Mouse (Mus musculus): ENCODE measurements around the gene Cbx7. TPM values are rescaled to one million over a fixed set of nuclear protein-coding genes. Genes with fewer than 3 reads are reported as not detected.

Cbx7 gene
- total and polyA plus RNA-seq, 2 experiments: 4.0 to 10.1 TPM

GRCm38 (mm10) chr15:80015211-80015952 lies 44.5 kb upstream of the Cbx7 start:
- no peak for TF ChIP-seq CTCF (IDR thresholded peaks at IDR 0.05; ENCODE audit: low read depth, low read length)
- no peak for TF ChIP-seq POLR2A (IDR thresholded peaks at IDR 0.05; ENCODE audit: extremely low read depth, insufficient read depth, low read length)
- no peak overlapping the region for H3K27ac ChIP-seq (replicated peaks; ENCODE audit: insufficient read depth, low read depth, low read length)
- WGBS: 86% methylated on average over 7 of the region's 7 CpGs
- H3K4me3 ChIP-seq (ENCODE audit: insufficient read depth, low read depth, low read length): no peak overlapping the region
- 0 out of 2 replicates have a peak, but pooled peaks cover 3% of the 10 kb centered on the region for H3K79me2 ChIP-seq (ENCODE audit: control insufficient read depth, insufficient read depth, low read length)
- no peak for DNase-seq (ENCODE audit: extremely low read depth, low read depth, low spot score)
- H3K27me3 ChIP-seq (ENCODE audit: control insufficient read depth, insufficient read depth, low read length): peaks cover 15% of the 10 kb centered on the region
- no peak overlapping the region; the same call in 1 of the 2 replicates for H3K9ac ChIP-seq (ENCODE audit: low read depth, low read length)
- H3K36me3 ChIP-seq (ENCODE audit: control insufficient read depth, insufficient read depth, low read length): no peaks in the 10 kb centered on the region
- H3K4me1 ChIP-seq (ENCODE audit: control insufficient read depth, insufficient read depth, low read length): no peaks in the 10 kb centered on the region; the same call in 1 of the 2 replicates

- H3K27me3 ChIP-seq (ENCODE audit: control insufficient read depth, insufficient read depth, low read length): peaks cover 15% of the 10 kb centered on the region
- 0 out of 2 replicates have a peak, but pooled peaks cover 3% of the 10 kb centered on the region for H3K79me2 ChIP-seq (ENCODE audit: control insufficient read depth, insufficient read depth, low read length)
- peak within 1 kb of the TSS; percentile 76 for H3K9ac ChIP-seq (ENCODE audit: low read depth, low read length)
- 3% methylated on average over 60 of the region's 60 CpGs for WGBS
- H3K4me3 ChIP-seq (ENCODE audit: insufficient read depth, low read depth, low read length): peak within 1 kb of the TSS; percentile 59
- H3K36me3 ChIP-seq (ENCODE audit: control insufficient read depth, insufficient read depth, low read length): no peaks in the 10 kb centered on the region
- no peak for DNase-seq (ENCODE audit: extremely low read depth, low read depth, low spot score)
- H3K4me1 ChIP-seq (ENCODE audit: control insufficient read depth, insufficient read depth, low read length): no peaks in the 10 kb centered on the region; the same call in 1 of the 2 replicates
- peak within 1 kb of the TSS; percentile 23; the same call in 1 of the 2 replicates for H3K27ac ChIP-seq (replicated peaks; ENCODE audit: insufficient read depth, low read depth, low read length)
- no peak for TF ChIP-seq CTCF (IDR thresholded peaks at IDR 0.05; ENCODE audit: low read depth, low read length)
- TF ChIP-seq POLR2A (IDR thresholded peaks at IDR 0.05; ENCODE audit: extremely low read depth, insufficient read depth, low read length): 0 out of 2 replicates have a peak, but pooled peaks have one; percentile 43
These were observed 43.6 kb upstream of the Cbx7 start, which contains the start of gene Pdgfb for GRCm38 (mm10) chr15:80014321-80015210. Gene Pdgfb (minus strand): TSS chr15:80014977.

GRCm38 (mm10) chr15:80014031-80014320 lies 43.1 kb upstream of the Cbx7 start:
- TF ChIP-seq CTCF (IDR thresholded peaks at IDR 0.05; ENCODE audit: low read depth, low read length) (no peak), POLR2A (IDR thresholded peaks at IDR 0.05; ENCODE audit: extremely low read depth, insufficient read depth, low read length) (no peak)
- Histone ChIP-seq H3K79me2 (ENCODE audit: control insufficient read depth, insufficient read depth, low read length) (0 out of 2 replicates have a peak, but pooled peaks cover 3% of the 10 kb centered on the region), H3K4me1 (ENCODE audit: control insufficient read depth, insufficient read depth, low read length) (no peaks in the 10 kb centered on the region; the same call in 1 of the 2 replicates), H3K4me3 (ENCODE audit: insufficient read depth, low read depth, low read length) (peak overlapping the region; percentile 59), H3K9ac (ENCODE audit: low read depth, low read length) (peak overlapping the region; percentile 76), H3K27ac (replicated peaks; ENCODE audit: insufficient read depth, low read depth, low read length) (0 out of 2 replicates have a peak overlapping the region, but pooled peaks have one; percentile 16), H3K27me3 (ENCODE audit: control insufficient read depth, insufficient read depth, low read length) (peaks cover 15% of the 10 kb centered on the region), H3K36me3 (ENCODE audit: control insufficient read depth, insufficient read depth, low read length) (no peaks in the 10 kb centered on the region)
- DNase-seq (ENCODE audit: extremely low read depth, low read depth, low spot score): no peak
- under 1% methylated on average over 35 of the region's 37 CpGs for WGBS

GRCm38 (mm10) chr15:80013256-80014030 lies 42.5 kb upstream of the Cbx7 start:
- no peaks in the 10 kb centered on the region; the same call in 1 of the 2 replicates for H3K4me1 ChIP-seq (ENCODE audit: control insufficient read depth, insufficient read depth, low read length)
- peak overlapping the region; percentile 59 for H3K4me3 ChIP-seq (ENCODE audit: insufficient read depth, low read depth, low read length)
- H3K9ac ChIP-seq (ENCODE audit: low read depth, low read length): peak overlapping the region; percentile 76
- 0 out of 2 replicates have a peak, but pooled peaks cover 3% of the 10 kb centered on the region for H3K79me2 ChIP-seq (ENCODE audit: control insufficient read depth, insufficient read depth, low read length)
- H3K27me3 ChIP-seq (ENCODE audit: control insufficient read depth, insufficient read depth, low read length): peaks cover 15% of the 10 kb centered on the region
- TF ChIP-seq POLR2A (IDR thresholded peaks at IDR 0.05; ENCODE audit: extremely low read depth, insufficient read depth, low read length) (no peak), CTCF (IDR thresholded peaks at IDR 0.05; ENCODE audit: low read depth, low read length) (no peak)
- H3K36me3 ChIP-seq (ENCODE audit: control insufficient read depth, insufficient read depth, low read length): no peaks in the 10 kb centered on the region
- DNase-seq (ENCODE audit: extremely low read depth, low read depth, low spot score): no peak
- 0 out of 2 replicates have a peak overlapping the region, but pooled peaks have one; percentile 16 for H3K27ac ChIP-seq (replicated peaks; ENCODE audit: insufficient read depth, low read depth, low read length)
- WGBS: 2% methylated on average over 34 of the region's 36 CpGs

- WGBS: 1% methylated on average over 54 of the region's 60 CpGs
These were observed 41.7 kb upstream of the Cbx7 start for GRCm38 (mm10) chr15:80012527-80013201.

More at GRCm38 (mm10) chr15:80012527-80013201, 41.7 kb upstream of the Cbx7 start:
- TF ChIP-seq POLR2A (IDR thresholded peaks at IDR 0.05; ENCODE audit: extremely low read depth, insufficient read depth, low read length) (no peak), CTCF (IDR thresholded peaks at IDR 0.05; ENCODE audit: low read depth, low read length) (no peak)
- Histone ChIP-seq H3K36me3 (ENCODE audit: control insufficient read depth, insufficient read depth, low read length) (no peaks in the 10 kb centered on the region), H3K4me1 (ENCODE audit: control insufficient read depth, insufficient read depth, low read length) (no peaks in the 10 kb centered on the region; the same call in 1 of the 2 replicates), H3K27me3 (ENCODE audit: control insufficient read depth, insufficient read depth, low read length) (peaks cover 15% of the 10 kb centered on the region), H3K79me2 (ENCODE audit: control insufficient read depth, insufficient read depth, low read length) (0 out of 2 replicates have a peak, but pooled peaks cover 3% of the 10 kb centered on the region), H3K4me3 (ENCODE audit: insufficient read depth, low read depth, low read length) (peak overlapping the region; percentile 59), H3K9ac (ENCODE audit: low read depth, low read length) (peak overlapping the region; percentile 76), H3K27ac (replicated peaks; ENCODE audit: insufficient read depth, low read depth, low read length) (no peak overlapping the region)
- DNase-seq (ENCODE audit: extremely low read depth, low read depth, low spot score): no peak
